18 mouse cellular contexts compared by ENCODE assay signal in genomic region chr4:147419756-147420590, GRCm38 (mm10). TPM values are rescaled to one million over a fixed set of nuclear protein-coding genes. Genes with fewer than 3 reads are reported as not detected.
DNase-seq lines count a peak whose midpoint lies in the region; ATAC-seq and TF ChIP-seq lines count a peak whose summit lies in the region.
"Not testable (repeated sequence)": the region's sequence is repeated elsewhere in the genome, so short reads cannot be mapped to it uniquely, and the experiment has no call there.
"Had no signal": no experiment of that assay in that cellular context is flagged by ENCODE, and none has a peak within 500 bp of the region (broad histone marks: within the 10 kb centered on the region; RNA-seq: fewer than 3 reads in every experiment).

No protein-coding gene starts in this region.

- peak; percentile 34 for DNase-seq in ZHBTc4 (ENCODE audit: low read depth, low spot score)
- DNase-seq in forebrain, embryonic 10.5 days (ENCODE audit: extremely low spot score, low spot score) = peak; percentile 25
- not testable (repeated sequence) for DNase-seq in hindbrain, embryonic 11.5 days (ENCODE audit: low spot score); kidney, postnatal 0 days (ENCODE audit: low spot score); midbrain, postnatal 0 days (ENCODE audit: low spot score)
- DNase-seq in kidney, adult 2 months = peak; percentile 9
- DNase-seq in thymus, postnatal 0 days (ENCODE audit: low spot score) = peak; percentile 26

- 83% methylated on average over 5 of the region's 5 CpGs for WGBS in forebrain, embryonic 10.5 days
- WGBS in hindbrain, embryonic 11.5 days = 83% methylated on average over 5 of the region's 5 CpGs
- WGBS in kidney, adult 2 months = 78% methylated on average over 5 of the region's 5 CpGs
- WGBS in kidney, postnatal 0 days = 80% methylated on average over 5 of the region's 5 CpGs
- WGBS in liver, embryonic 16.5 days (ENCODE audit: insufficient replicate concordance) = 66% methylated on average over 5 of the region's 5 CpGs
- 80% methylated on average over 5 of the region's 5 CpGs for WGBS in midbrain, postnatal 0 days

- TF ChIP-seq CTCF in kidney, adult 2 months (conservative IDR thresholded peaks at IDR 0.05; ENCODE audit: insufficient read depth, insufficient read length, low read depth, low read length); kidney, postnatal 0 days (IDR thresholded peaks at IDR 0.05; ENCODE audit: low read depth); midbrain, postnatal 0 days (IDR thresholded peaks at IDR 0.05): not testable (repeated sequence)

- peaks cover 78% of the 10 kb centered on the region for H3K9me3 ChIP-seq in forebrain, embryonic 10.5 days
- peaks cover 42% of the 10 kb centered on the region for H3K9me3 ChIP-seq in hindbrain, embryonic 11.5 days (ENCODE audit: control insufficient read depth, low read length)
- peaks cover 18% of the 10 kb centered on the region for H3K9me3 ChIP-seq in kidney, postnatal 0 days (replicated peaks; ENCODE audit: low read length)
- peaks cover 20% of the 10 kb centered on the region for H3K9me3 ChIP-seq in liver, embryonic 16.5 days (replicated peaks; ENCODE audit: control insufficient read depth, low read length)
- peaks cover 79% of the 10 kb centered on the region for H3K9me3 ChIP-seq in midbrain, postnatal 0 days (ENCODE audit: low read length)

- TF ChIP-seq POLR2A in kidney, adult 2 months (IDR thresholded peaks at IDR 0.05; ENCODE audit: low read depth, low read length) = not testable (repeated sequence)

- 0 out of 2 replicates have a peak, but pooled peaks have one; percentile 7 for ATAC-seq in hindbrain, embryonic 11.5 days (ENCODE audit: low FRiP score)
- peak; percentile 21; the same call in 1 of the 2 replicates for ATAC-seq in kidney, postnatal 0 days (replicated peaks; ENCODE audit: low FRiP score, low read depth)
- ATAC-seq in liver, embryonic 16.5 days (ENCODE audit: low read depth) = 0 out of 2 replicates have a peak, but pooled peaks have one; percentile 2
- peak; percentile 31; the same call in 1 of the 2 replicates for ATAC-seq in midbrain, postnatal 0 days (ENCODE audit: low FRiP score)

- not testable (repeated sequence) for H3K4me1 ChIP-seq in forebrain, embryonic 10.5 days; hindbrain, embryonic 11.5 days (replicated peaks; ENCODE audit: control insufficient read depth, insufficient read depth, low read length); kidney, adult 2 months (ENCODE audit: control insufficient read depth, insufficient read depth, low read length); kidney, postnatal 0 days (replicated peaks; ENCODE audit: insufficient read depth, low read length); liver, embryonic 16.5 days (ENCODE audit: control insufficient read depth, low read depth, low read length); midbrain, postnatal 0 days (ENCODE audit: insufficient read depth, low read length)

- H3K36me3 ChIP-seq in forebrain, embryonic 10.5 days (replicated peaks); hindbrain, embryonic 11.5 days (ENCODE audit: control insufficient read depth, insufficient read depth, low read length); kidney, adult 2 months (ENCODE audit: control insufficient read depth, insufficient read depth, low read length); kidney, postnatal 0 days (ENCODE audit: insufficient read depth, low read length); liver, embryonic 16.5 days (ENCODE audit: control insufficient read depth, insufficient read depth); midbrain, postnatal 0 days (ENCODE audit: insufficient read depth, low read length): not testable (repeated sequence)

- not testable (repeated sequence) for H3K9ac ChIP-seq in hindbrain, embryonic 11.5 days (ENCODE audit: low read depth, low read length); kidney, postnatal 0 days (ENCODE audit: low read depth, low read length); liver, embryonic 16.5 days (ENCODE audit: low read depth, low read length); midbrain, postnatal 0 days (replicated peaks; ENCODE audit: low read length, poor library complexity, severe bottlenecking)

- not testable (repeated sequence) for H3K27ac ChIP-seq in forebrain, embryonic 10.5 days; hindbrain, embryonic 11.5 days (ENCODE audit: low read depth, low read length); kidney, adult 2 months (ENCODE audit: insufficient read depth, low read depth, low read length); kidney, postnatal 0 days; liver, embryonic 16.5 days (ENCODE audit: low read length); midbrain, postnatal 0 days (ENCODE audit: low read depth, low read length)

- not testable (repeated sequence) for H3K27me3 ChIP-seq in forebrain, embryonic 10.5 days (ENCODE audit: poor library complexity, severe bottlenecking); hindbrain, embryonic 11.5 days (ENCODE audit: control insufficient read depth, insufficient read depth, low read length); kidney, adult 2 months (replicated peaks; ENCODE audit: control insufficient read depth, insufficient read depth, low read length); kidney, postnatal 0 days (ENCODE audit: insufficient read depth, low read length); liver, embryonic 16.5 days (ENCODE audit: control insufficient read depth, insufficient read depth, low read depth, low read length); midbrain, postnatal 0 days (ENCODE audit: insufficient read depth, low read length)

- not testable (repeated sequence) for H3K4me2 ChIP-seq in hindbrain, embryonic 11.5 days (replicated peaks; ENCODE audit: low read depth, low read length); kidney, postnatal 0 days (ENCODE audit: low read length); liver, embryonic 16.5 days (ENCODE audit: low read depth, low read length); midbrain, postnatal 0 days (ENCODE audit: low read depth, low read length, poor library complexity, severe bottlenecking)

- H3K4me3 ChIP-seq in forebrain, embryonic 10.5 days; hindbrain, embryonic 11.5 days (ENCODE audit: low read depth, low read length); kidney, adult 2 months (ENCODE audit: insufficient read depth, low read depth, low read length); kidney, postnatal 0 days (replicated peaks; ENCODE audit: low read depth, low read length); liver, embryonic 16.5 days (ENCODE audit: low read depth, low read length); midbrain, postnatal 0 days (ENCODE audit: low read depth, low read length): not testable (repeated sequence)

RNA-seq across cellular contexts. Expression of gene Zfp978, which starts 58.9 kb away (rescaled TPM):
- polyA plus RNA-seq in forebrain, embryonic 10.5 days (2016; fragmentation: Nextera tagmentation; extraction: Ambion mirVana) = 0.30 TPM in 1 of 2 replicates, not detected in the other
- polyA plus RNA-seq in hindbrain, embryonic 11.5 days (2014; fragmentation: Nextera tagmentation; extraction: Ambion mirVana) = 0.22 TPM in 1 of 2 replicates, not detected in the other
- polyA plus RNA-seq in kidney, adult 2 months (2012; rRNA removed) = not detected in 2 replicates
- 0.14 and 0.17 TPM in 2 replicates for polyA plus RNA-seq in kidney, postnatal 0 days (2015; fragmentation: Nextera tagmentation; extraction: Ambion mirVana)
- polyA plus RNA-seq in liver, embryonic 16.5 days (2015; fragmentation: Nextera tagmentation; extraction: Ambion mirVana) = 0.07 TPM in 1 of 2 replicates, not detected in the other
- not detected in 2 replicates for total RNA-seq in midbrain, postnatal 0 days (2014; rRNA removed)
- polyA plus RNA-seq in midbrain, postnatal 0 days (2015; fragmentation: Nextera tagmentation; extraction: Ambion mirVana) = not detected in 2 replicates
- polyA plus RNA-seq in thymus, postnatal 0 days (2015; fragmentation: Nextera tagmentation; extraction: Ambion mirVana) = not detected in 2 replicates
- total RNA-seq: gastrocnemius, adult 8-10 months; gastrocnemius, postnatal 36 days; hematopoietic stem cell, adult 5-6 weeks had no signal
- polyA plus RNA-seq: cortical plate, adult 2 months; embryonic facial prominence, embryonic 13.5 days; forebrain, embryonic 15.5 days; heart, embryonic 11.5 days; heart, embryonic 15.5 days; hindbrain, embryonic 16.5 days; inflammation-experienced regulatory T-cells, adult 6 months had no signal
